Mouse (Mus musculus): ENCODE measurements around the gene Crls1.

DNA sequence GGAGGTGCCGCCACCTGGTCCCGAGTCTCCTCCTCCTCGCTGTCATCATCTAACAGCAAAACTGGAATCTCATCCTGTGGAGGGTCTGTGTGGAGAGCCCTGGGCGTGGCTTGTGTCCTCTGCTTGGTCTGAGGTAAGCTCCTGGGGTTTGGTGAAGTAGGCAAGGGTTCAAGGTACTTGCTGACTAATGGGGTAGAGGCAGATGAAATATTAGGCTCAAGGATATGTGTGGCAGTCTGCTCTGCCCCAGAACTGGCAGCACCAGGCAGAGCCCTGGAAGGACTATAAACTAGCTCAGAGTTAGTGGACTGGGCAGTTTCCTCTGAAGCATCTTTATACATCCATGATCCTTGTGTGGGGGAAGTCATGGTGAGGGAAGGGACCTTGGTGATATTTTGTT, 23.8 kb downstream of the Crls1 start:
- TF ChIP-seq POLR2A (IDR thresholded peaks at IDR 0.05; ENCODE audit: borderline replicate concordance, extremely low read depth, insufficient read depth, insufficient read length, poor library complexity, severe bottlenecking) (no peak), CTCF (IDR thresholded peaks at IDR 0.05; ENCODE audit: borderline replicate concordance, extremely low read depth, insufficient read depth, insufficient read length) (no peak)

All from brain, embryonic 14.5 days (tissue).